Mouse (Mus musculus): ENCODE results near the gene Oscp1.

DNA sequence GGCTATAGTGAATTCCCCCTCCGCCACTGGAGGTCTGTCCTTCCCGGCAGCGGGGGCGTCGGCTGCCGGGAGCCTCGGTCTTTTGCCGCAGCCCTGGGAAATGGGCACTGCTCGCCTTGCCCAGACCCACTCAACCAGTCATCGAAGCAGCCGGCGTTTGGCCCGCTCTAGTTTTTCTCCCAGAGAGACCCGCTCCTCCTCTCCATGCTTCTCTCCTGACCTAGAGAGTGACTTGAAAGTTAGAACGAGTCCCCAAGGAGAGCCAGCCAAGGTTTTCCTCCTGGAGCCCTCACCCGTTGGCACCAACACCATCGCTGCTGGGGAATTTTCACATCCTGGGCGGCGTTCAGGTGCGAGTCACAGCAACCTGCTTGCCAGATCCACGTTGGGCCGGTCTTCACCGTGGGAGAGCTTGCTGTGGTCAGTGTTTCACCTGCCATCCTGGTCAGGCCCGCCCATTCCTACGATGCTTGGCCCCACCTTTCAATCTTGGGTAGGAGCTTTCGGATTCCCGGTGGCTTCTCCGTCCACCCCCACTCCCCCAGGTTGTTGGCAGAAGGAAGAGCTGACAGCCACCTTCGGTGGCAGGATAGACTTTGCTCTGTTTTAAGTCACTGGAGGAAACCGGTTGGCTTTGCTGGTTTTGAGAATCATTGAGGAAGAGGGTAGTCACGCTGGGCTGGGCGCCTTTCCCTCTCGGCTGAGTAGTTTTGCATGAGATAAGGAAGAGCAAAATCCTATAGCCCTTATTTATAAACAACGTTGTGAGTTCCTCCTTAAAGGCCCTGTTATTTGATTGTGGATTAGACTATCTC is 46.1 kb downstream of the Oscp1 start:
- TF ChIP-seq POLR2A (IDR thresholded peaks at IDR 0.05; ENCODE audit: insufficient read depth, low read depth, low read length), result no peak
- TF ChIP-seq CTCF (IDR thresholded peaks at IDR 0.05; ENCODE audit: insufficient read depth, low read depth, low read length), result no peak

All from olfactory bulb, adult 2 months (tissue).